Mouse (Mus musculus): ENCODE results near the gene Tnfaip8l3.

DNA sequence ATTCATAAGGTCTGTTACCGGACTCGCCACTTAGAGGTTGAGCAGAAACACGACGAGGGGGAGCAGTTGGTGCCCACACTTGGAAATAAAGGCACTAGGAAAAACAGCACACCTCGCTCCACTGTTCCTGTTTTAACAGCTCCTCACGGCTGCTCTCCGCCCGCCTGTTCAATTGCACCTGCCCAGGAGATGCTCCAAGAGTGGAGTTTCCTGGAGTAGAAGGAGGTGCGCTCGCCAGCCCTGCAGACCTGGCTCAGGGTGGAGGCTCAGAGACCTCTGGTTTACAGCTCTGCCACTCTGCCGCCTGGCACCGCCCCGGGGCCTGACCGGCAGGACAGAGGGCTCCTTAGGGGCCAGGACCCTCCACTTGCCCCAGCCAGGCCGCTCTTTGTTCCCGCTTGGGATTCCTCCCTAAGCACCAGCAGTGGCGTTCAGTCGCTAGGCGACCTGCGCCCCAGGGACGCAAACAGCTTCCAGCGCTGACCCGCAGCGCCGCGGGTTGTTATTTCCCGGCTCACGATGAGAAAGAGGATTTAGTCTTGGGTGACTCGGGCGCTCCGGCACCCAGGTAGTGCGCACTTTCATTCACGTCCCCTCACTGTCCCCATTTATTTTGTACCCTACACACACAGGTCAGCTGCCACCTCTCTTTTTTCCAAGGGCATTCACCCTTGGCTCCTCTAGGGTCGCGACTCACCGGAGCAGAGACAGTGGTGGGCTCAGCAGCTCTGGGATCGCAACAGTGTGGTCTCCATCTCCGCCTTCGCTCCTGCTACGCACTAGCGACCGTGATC, 93.7 kb downstream of the Tnfaip8l3 start:
- no peak for TF ChIP-seq HCFC1 (IDR thresholded peaks at IDR 0.05; ENCODE audit: borderline replicate concordance, insufficient read depth, low read length)
- no peak for TF ChIP-seq ZC3H11A (IDR thresholded peaks at IDR 0.05; ENCODE audit: borderline replicate concordance, low read depth, low read length)
